Mouse (Mus musculus): ENCODE measurements around the gene Naaa. TPM values are rescaled to one million over a fixed set of nuclear protein-coding genes. Genes with fewer than 3 reads are reported as not detected.

Naaa gene
- polyA plus RNA-seq, 2 experiments: 4.3 to 4.5 TPM

GRCm38 (mm10) chr5:92291652-92292414 is 13.9 kb upstream of the Naaa start:
- Histone ChIP-seq H3K4me2 (ENCODE audit: low read depth) (no peak overlapping the region), H3K4me3 (ENCODE audit: insufficient read depth in 1 of 2, low read depth in 2 of 2, low read length in 2 of 2) (no peak overlapping the region), H3K9me3 (ENCODE audit: control insufficient read depth, low read length) (no peaks in the 10 kb centered on the region), H3K27me3 (ENCODE audit: control insufficient read depth, insufficient read depth, low read length) (no peaks in the 10 kb centered on the region), H3K9ac (replicated peaks) (no peak overlapping the region), H3K4me1 (replicated peaks; ENCODE audit: control insufficient read depth in 2 of 2, insufficient read depth in 2 of 2, low read length in 1 of 2) (0 out of 4 replicates have a peak, but pooled peaks cover 0 to 4% of the 10 kb centered on the region in 2 experiments), H3K27ac (no peak overlapping the region), H3K36me3 (replicated peaks; ENCODE audit: control insufficient read depth, insufficient read depth, low read depth) (peaks cover 41% of the 10 kb centered on the region)
- ATAC-seq (ENCODE audit: insufficient read depth) (no peak), DNase-seq (ENCODE audit: low read depth in 3 of 3, low spot score in 3 of 3) (no peak)
- TF ChIP-seq CTCF (IDR thresholded peaks at IDR 0.05; ENCODE audit: low read depth) (no peak), EP300 (IDR thresholded peaks at IDR 0.05; ENCODE audit: low read depth) (no peak)
- 68% methylated on average over 6 of the region's 6 CpGs for WGBS (ENCODE audit: insufficient replicate concordance)

- peaks cover 34% of the 10 kb centered on the region for H3K36me3 ChIP-seq (replicated peaks; ENCODE audit: control insufficient read depth, insufficient read depth, low read depth)
- H3K4me1 ChIP-seq (replicated peaks; ENCODE audit: control insufficient read depth in 2 of 2, insufficient read depth in 2 of 2, low read length in 1 of 2): peaks cover 9 to 14% of the 10 kb centered on the region in 2 experiments
- H3K9ac ChIP-seq (replicated peaks): no peak overlapping the region
- H3K27ac ChIP-seq: no peak overlapping the region
- no peak overlapping the region for H3K4me2 ChIP-seq (ENCODE audit: low read depth)
- H3K4me3 ChIP-seq (ENCODE audit: insufficient read depth in 1 of 2, low read depth in 2 of 2, low read length in 2 of 2): no peak overlapping the region
- no peak for DNase-seq (ENCODE audit: low read depth in 3 of 3, low spot score in 3 of 3)
- no peaks in the 10 kb centered on the region for H3K27me3 ChIP-seq (ENCODE audit: control insufficient read depth, insufficient read depth, low read length)
- no peak for TF ChIP-seq EP300 (IDR thresholded peaks at IDR 0.05; ENCODE audit: low read depth)
- TF ChIP-seq CTCF (IDR thresholded peaks at IDR 0.05; ENCODE audit: low read depth): no peak
- WGBS (ENCODE audit: insufficient replicate concordance): 65% methylated on average over 6 of the region's 6 CpGs
- H3K9me3 ChIP-seq (ENCODE audit: control insufficient read depth, low read length): no peaks in the 10 kb centered on the region
- no peak for ATAC-seq (ENCODE audit: insufficient read depth)
These were observed 9.9 kb upstream of the Naaa start for GRCm38 (mm10) chr5:92287840-92288239.

- no peaks in the 10 kb centered on the region for H3K9me3 ChIP-seq (ENCODE audit: control insufficient read depth, low read length)
- peaks cover 13 to 26% of the 10 kb centered on the region in 2 experiments for H3K4me1 ChIP-seq (replicated peaks; ENCODE audit: control insufficient read depth in 2 of 2, insufficient read depth in 2 of 2, low read length in 1 of 2)
- H3K4me3 ChIP-seq (ENCODE audit: insufficient read depth in 1 of 2, low read depth in 2 of 2, low read length in 2 of 2): no peak overlapping the region
- H3K27me3 ChIP-seq (ENCODE audit: control insufficient read depth, insufficient read depth, low read length): no peaks in the 10 kb centered on the region
- 27% methylated on average over 3 of the region's 3 CpGs for WGBS (ENCODE audit: insufficient replicate concordance)
- ATAC-seq (ENCODE audit: insufficient read depth): peak; percentile 72; the same call in 1 of the 2 replicates
- no peak for TF ChIP-seq CTCF (IDR thresholded peaks at IDR 0.05; ENCODE audit: low read depth)
- no peak for TF ChIP-seq EP300 (IDR thresholded peaks at IDR 0.05; ENCODE audit: low read depth)
- H3K4me2 ChIP-seq (ENCODE audit: low read depth): peak overlapping the region; percentile 45
- H3K27ac ChIP-seq: no peak overlapping the region
- peak; percentile 63 to 67 (median 66) for DNase-seq (ENCODE audit: low read depth in 3 of 3, low spot score in 3 of 3)
- peaks cover 7% of the 10 kb centered on the region for H3K36me3 ChIP-seq (replicated peaks; ENCODE audit: control insufficient read depth, insufficient read depth, low read depth)
- no peak overlapping the region for H3K9ac ChIP-seq (replicated peaks)
These were observed 5.1 kb upstream of the Naaa start for GRCm38 (mm10) chr5:92283107-92283506.

DNA sequence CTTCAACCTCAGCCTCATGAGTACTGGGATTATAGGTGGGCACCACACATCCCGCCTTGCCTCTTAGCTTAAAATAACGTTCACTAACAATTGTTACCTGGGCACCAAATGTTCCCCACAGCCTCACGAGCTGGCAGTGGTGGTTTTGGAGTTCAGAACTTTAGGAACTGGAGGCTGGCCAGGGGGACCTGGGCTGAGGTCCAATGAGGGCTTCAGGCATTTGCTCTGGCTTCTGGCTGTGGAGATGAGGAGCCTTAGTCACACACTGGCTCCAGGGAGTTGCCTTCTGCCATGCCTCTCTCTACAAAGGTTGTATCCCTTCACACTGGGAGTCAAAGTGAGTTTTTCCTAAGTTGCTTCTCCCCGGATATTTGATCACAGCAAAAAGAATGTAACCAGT is 4.6 kb upstream of the Naaa start:
- TF ChIP-seq CTCF (IDR thresholded peaks at IDR 0.05; ENCODE audit: low read depth): no peak
- no peak for TF ChIP-seq EP300 (IDR thresholded peaks at IDR 0.05; ENCODE audit: low read depth)
- peaks cover 3% of the 10 kb centered on the region for H3K36me3 ChIP-seq (replicated peaks; ENCODE audit: control insufficient read depth, insufficient read depth, low read depth)
- peaks cover 13 to 26% of the 10 kb centered on the region in 2 experiments for H3K4me1 ChIP-seq (replicated peaks; ENCODE audit: control insufficient read depth in 2 of 2, insufficient read depth in 2 of 2, low read length in 1 of 2)
- H3K4me2 ChIP-seq (ENCODE audit: low read depth): peak overlapping the region; percentile 45
- DNase-seq (ENCODE audit: low read depth in 3 of 3, low spot score in 3 of 3) (no peak), ATAC-seq (ENCODE audit: insufficient read depth) (no peak)
- H3K27me3 ChIP-seq (ENCODE audit: control insufficient read depth, insufficient read depth, low read length): no peaks in the 10 kb centered on the region
- no peak overlapping the region for H3K9ac ChIP-seq (replicated peaks)
- no peaks in the 10 kb centered on the region for H3K9me3 ChIP-seq (ENCODE audit: control insufficient read depth, low read length)
- WGBS (ENCODE audit: insufficient replicate concordance): 73% methylated on average over 4 of the region's 4 CpGs
- H3K4me3 ChIP-seq (ENCODE audit: insufficient read depth in 1 of 2, low read depth in 2 of 2, low read length in 2 of 2): no peak overlapping the region
- H3K27ac ChIP-seq: no peak overlapping the region

GRCm38 (mm10) chr5:92278942-92279537 is 1.1 kb upstream of the Naaa start:
- Histone ChIP-seq H3K27ac (no peak overlapping the region), H3K9me3 (ENCODE audit: control insufficient read depth, low read length) (no peaks in the 10 kb centered on the region), H3K4me3 (ENCODE audit: insufficient read depth in 1 of 2, low read depth in 2 of 2, low read length in 2 of 2) (no peak overlapping the region), H3K36me3 (replicated peaks; ENCODE audit: control insufficient read depth, insufficient read depth, low read depth) (no peaks in the 10 kb centered on the region), H3K9ac (replicated peaks) (no peak overlapping the region), H3K27me3 (ENCODE audit: control insufficient read depth, insufficient read depth, low read length) (peaks cover 6% of the 10 kb centered on the region), H3K4me1 (replicated peaks; ENCODE audit: control insufficient read depth in 2 of 2, insufficient read depth in 2 of 2, low read length in 1 of 2) (peaks cover 13 to 26% of the 10 kb centered on the region in 2 experiments), H3K4me2 (ENCODE audit: low read depth) (peak overlapping the region; percentile 90)
- no peak for TF ChIP-seq CTCF (IDR thresholded peaks at IDR 0.05; ENCODE audit: low read depth)
- TF ChIP-seq EP300 (IDR thresholded peaks at IDR 0.05; ENCODE audit: low read depth): no peak
- no peak for DNase-seq (ENCODE audit: low read depth in 3 of 3, low spot score in 3 of 3)
- whole genome bisulfite sequencing (ENCODE audit: insufficient replicate concordance): 45% methylated on average over 10 of the region's 10 CpGs
- no peak for ATAC-seq (ENCODE audit: insufficient read depth)
